Mouse (Mus musculus) cortical plate, adult 2 months (tissue): Measurements from ENCODE around the gene Uxs1.

Experiments
- CTCF ChIP-seq: fragments of 200-500 bp; IDR thresholded peaks from 2 replicates; pipeline ENCODE4 v1.5.1; 2011; ENCODE audit warnings: mild to moderate bottlenecking, control low read depth, low read length; ENCODE audit not compliant: insufficient read depth; ENCODE audit errors: extremely low read depth
- POLR2A ChIP-seq: fragments of 200-500 bp; IDR thresholded peaks from 2 replicates; pipeline ENCODE4 v1.6.1; 2011; ENCODE audit warnings: mild to moderate bottlenecking, low read length, control low read depth; ENCODE audit not compliant: insufficient read depth; ENCODE audit errors: extremely low read depth

DNA sequence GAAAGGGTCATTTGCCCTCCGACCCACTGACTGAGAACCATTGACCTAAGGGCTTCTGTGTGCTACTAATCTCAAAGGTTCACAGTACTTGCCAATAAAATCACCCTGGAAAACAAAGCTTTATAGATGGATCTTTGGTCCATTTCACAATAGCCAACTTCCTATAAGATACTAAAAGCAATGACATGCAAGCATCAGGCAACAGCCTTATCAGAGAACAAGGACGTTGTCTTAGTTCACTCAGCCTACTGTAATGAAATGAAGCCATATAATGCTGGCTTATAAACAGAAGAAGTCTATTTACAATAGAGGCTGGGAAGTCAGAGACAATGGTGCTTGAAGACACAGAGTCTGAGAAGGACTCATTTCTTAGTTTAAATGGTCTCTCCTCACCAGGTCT, 37.8 kb downstream of the Uxs1 start:
- TF ChIP-seq CTCF: no peak
- no peak for TF ChIP-seq POLR2A
